Mouse (Mus musculus) lung, postnatal 14 days (tissue): Measurements from ENCODE around the gene Setmar.

Source experiments
- DNase-seq: peaks from one replicate; pipeline ENCODE4 v3.0.0; 2021

Gene Setmar

GRCm38 (mm10) chr6:108064918-108065526 is at the start of gene Setmar:
Gene Setmar, plus strand, starts transcription at chr6:108065045.
- DNase-seq: peak; percentile 98

GRCm38 (mm10) chr6:108021646-108022045 is 43.2 kb upstream of the Setmar start:
- DNase-seq: no peak

GRCm38 (mm10) chr6:108055041-108055440 is 9.8 kb upstream of the Setmar start:
- DNase-seq: peak; percentile 46

DNA sequence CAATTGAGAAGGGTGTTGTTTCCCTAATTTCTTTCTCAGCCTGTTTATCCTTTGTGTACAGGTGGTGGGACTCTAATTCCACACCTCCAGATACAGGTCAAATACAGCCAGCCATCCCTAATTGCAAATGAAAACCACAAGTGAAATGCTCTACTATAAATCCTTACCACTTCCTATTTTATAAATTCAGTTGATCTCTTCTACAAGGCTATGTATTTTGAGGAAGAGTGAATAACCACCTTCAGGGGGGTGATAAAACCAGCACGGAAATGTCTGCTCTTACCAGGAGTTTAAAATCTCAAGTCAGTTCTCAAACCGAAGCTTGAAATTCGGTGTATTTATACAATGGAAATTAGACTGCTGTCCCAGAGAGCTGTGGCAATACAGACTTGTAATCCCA is 8.9 kb upstream of the Setmar start:
- no peak for DNase-seq

- DNase-seq: no peak
Observed at GRCm38 (mm10) chr6:108057353-108057752, 7.5 kb upstream of the Setmar start.

DNA sequence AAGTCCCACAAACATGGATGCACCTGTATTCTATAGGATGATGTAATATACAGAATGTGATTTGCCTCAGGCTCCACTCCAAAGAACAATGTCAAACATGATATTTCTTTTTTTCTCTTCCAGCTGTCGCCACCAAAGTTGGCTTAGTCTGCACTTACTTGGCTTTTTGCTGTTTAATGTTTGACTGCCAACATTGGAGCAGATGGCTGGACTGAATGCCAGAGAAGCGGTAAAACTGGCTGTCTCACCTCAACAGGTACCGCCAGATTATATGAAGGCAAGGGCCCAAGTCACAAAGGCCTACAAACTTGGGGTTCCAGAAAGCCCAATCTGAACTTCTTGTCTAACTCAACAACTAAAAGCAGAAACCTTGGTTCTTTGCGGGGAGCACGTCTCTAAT is 6.8 kb upstream of the Setmar start:
- no peak for DNase-seq

- DNase-seq: no peak
Observed at GRCm38 (mm10) chr6:108061121-108061520, 3.7 kb upstream of the Setmar start.

GRCm38 (mm10) chr6:108065583-108065982 is 738 bp downstream of the Setmar start:
- peak; percentile 82 for DNase-seq

DNA sequence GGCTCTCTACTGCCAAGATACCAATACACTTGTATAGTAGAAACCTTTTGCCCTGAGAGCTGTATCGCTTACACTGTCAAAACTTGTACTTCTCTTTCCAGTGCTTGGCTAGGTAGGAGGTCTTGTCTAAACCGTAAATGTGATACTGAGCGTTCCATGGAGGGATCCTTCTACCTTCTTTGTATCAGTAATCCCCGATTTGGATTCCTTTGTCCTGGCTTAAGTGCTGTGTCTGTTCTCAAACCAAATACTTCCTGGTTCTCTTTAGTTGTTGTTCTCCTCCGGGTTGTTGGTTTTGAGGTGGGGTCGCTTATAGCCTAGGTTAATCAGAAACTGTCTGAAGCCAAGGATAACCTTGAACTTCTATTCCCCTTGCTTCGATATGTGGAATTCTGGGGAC is 6.1 kb downstream of the Setmar start:
- no peak for DNase-seq

GRCm38 (mm10) chr6:108073071-108073470 is 8.2 kb downstream of the Setmar start:
- no peak for DNase-seq

DNA sequence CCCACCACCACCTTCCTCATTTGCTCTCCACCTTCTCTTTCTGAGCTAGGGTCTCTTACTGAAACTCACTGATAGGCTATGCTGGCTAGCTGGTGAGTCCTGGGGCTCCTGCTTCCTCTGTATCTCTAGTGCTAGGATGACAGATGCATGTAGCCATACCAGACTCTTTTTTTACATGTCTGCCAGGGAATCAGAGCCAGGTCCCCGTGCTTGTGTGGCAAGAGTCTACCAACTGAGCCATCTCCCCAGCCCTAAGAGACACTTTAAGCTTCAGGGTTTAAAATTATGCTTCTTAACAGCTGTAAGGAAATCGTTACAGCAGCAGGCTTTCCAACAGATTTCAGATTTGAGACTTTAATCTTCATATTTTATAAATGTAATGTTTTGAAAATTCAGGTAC is 9.1 kb downstream of the Setmar start:
- no peak for DNase-seq

DNA sequence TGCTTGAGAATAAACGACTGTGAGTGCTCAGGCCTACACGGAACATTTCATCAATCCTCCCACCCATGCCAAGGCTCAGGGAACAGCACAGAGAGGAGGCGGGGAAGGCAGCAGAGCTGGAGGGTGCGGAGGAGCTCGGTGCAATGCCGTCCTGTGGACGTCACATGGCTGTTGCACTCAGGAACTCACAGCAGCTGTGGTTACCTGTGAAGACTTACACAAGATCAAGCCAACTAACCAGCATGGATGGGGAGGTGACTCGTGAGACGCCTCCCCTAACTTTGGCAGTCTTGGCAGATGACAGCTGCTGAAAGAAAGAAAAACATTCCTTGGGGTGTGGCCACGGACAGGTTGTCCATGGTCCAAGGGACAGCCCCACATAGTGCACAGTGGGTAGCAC is 9.8 kb downstream of the Setmar start:
- DNase-seq: no peak

GRCm38 (mm10) chr6:108075857-108076256 is 11.0 kb downstream of the Setmar start:
- no peak for DNase-seq

DNA sequence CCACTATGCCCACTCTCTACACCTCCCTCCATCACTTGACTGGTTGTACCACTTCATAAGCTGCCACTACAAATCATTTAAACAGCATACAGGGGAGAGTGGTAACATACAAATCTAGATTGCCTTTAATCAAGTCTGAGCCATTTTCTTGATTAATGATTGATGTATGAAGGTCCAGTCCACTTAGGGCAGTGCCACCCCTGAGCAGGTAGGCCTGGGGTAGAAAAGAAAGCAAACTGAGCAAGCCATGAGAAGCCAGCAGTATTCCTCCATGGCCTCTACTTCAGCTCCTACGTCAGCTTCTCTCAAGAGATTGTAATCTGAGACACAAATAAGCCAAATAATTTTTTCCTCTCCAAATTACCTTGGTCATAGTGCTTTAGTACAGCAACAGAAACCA is 26.5 kb downstream of the Setmar start:
- no peak for DNase-seq

- no peak for DNase-seq
Observed at GRCm38 (mm10) chr6:108092646-108093045, 27.8 kb downstream of the Setmar start.

- DNase-seq: no peak
Observed at GRCm38 (mm10) chr6:108093449-108093848, 28.6 kb downstream of the Setmar start.

DNA sequence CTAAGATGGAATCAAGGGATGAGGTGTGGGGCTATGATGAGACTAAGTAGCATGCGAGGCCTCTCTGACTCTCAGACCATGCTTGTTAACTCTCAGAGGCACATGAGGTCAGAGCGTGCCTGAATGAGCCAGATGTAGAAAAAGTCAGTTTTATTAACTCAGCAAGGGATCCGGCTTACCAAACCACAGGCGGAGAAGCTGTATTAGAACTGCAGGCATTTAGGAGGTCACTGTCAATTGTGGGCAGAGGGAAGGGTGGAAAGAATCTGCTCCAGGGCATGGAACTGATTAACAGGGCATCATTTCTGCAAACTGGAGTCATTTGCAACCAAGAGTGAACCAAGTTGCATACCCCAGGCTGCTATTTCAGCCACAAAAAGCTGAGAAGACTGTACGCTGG is 30.6 kb downstream of the Setmar start:
- DNase-seq: no peak

GRCm38 (mm10) chr6:108098171-108098845 is 33.5 kb downstream of the Setmar start:
- peak; percentile 74 for DNase-seq

DNA sequence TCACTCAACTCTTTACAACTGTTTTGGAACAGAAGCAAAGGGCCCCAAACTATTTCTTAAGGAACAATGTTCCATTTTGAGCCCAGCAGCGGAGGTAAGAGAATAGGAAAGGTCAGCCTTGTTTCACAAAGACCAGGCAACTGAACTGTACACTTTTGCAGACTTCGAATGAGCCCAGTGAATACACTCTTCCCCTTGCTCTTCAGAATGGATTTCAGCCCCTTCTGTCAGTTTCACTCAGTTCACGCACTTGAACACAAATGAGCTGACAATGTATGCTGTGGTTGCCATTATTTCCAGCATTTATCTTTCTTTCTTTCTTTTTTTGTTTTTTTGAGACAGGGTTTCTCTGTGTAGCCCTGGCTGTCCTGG is 34.0 kb downstream of the Setmar start:
- no peak for DNase-seq

- DNase-seq: no peak
Observed at GRCm38 (mm10) chr6:108101936-108102830, 37.3 kb downstream of the Setmar start.

DNA sequence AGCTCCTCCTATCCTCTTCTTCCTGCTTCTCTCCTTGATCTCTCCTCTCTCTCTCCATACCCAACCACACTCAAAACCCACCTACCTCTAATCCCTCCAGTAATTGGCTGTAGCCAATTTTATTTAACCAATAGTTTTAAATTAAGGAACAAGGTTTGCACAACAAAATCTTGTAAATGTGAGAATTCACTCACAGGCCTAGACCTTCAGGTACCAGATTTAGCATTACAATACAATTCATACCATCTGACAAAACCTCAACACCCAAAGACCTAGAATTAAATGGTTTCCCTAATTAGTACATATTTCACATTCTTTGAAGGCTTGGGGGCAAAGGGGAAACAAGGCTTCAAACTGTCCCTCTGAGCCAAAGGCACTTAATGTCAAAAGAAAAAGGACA is 42.5 kb downstream of the Setmar start:
- no peak for DNase-seq

DNA sequence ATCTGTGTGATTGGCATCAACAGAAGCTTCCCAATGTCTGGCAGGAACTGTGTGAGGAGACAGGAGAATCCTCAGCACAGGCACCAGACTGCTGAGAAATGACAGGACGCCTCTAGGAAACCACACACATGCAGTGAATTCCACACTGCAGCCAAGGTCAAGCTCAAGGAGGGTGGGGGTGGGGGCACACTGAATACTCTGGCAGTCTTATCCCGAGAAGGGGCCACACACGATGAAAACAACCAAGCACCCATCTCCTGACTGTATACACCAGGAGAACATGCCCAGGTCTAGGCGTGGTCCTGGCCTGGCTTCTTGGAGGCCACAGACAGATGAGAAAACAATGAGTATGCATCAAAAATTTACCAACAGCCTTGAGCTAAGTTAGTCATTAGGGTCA is 45.5 kb downstream of the Setmar start:
- no peak for DNase-seq

- no peak for DNase-seq
Observed at GRCm38 (mm10) chr6:108111693-108112092, 46.8 kb downstream of the Setmar start.

- DNase-seq: no peak
Observed at GRCm38 (mm10) chr6:108114971-108115370, 50.1 kb downstream of the Setmar start.
